Mouse (Mus musculus): ENCODE data around the gene L3mbtl3. TPM values are rescaled to one million over a fixed set of nuclear protein-coding genes. Genes with fewer than 3 reads are reported as not detected.
A peak's percentile ranks its signal among the peaks of the same experiment; 100 is the strongest.

L3mbtl3 gene
- total and polyA plus RNA-seq, 3 experiments: 11.8 to 19.5 (median 18.0) TPM

DNA sequence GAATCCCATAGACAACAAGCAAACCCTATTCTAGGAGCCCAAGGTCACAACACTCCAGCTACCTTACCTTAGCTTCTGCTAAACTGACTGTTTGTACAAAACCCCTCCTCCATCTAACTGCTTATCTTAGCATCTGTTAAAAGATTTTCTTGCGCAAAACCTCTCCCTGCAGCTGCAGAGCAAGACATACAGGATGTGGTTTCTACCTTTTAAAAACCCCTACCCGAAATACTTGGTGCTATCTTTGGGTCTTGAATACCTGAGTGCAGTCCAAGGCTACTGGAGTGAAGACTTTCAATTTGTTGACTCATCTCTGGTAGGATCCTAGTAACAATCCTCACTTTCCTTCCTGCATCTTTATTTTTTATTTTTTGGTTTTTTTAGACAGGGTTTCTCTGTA is 50.5 kb downstream of the L3mbtl3 start:
- DNase-seq (ENCODE audit: extremely low read depth): peak; percentile 87
- dilution Hi-C loops (cut with MboI; ENCODE audit: extremely low pct_ligation_motif_present, extremely low pct_unique_long_range_greater_than_20kb, low sequenced_read_pairs) (no loop called here), in situ Hi-C loops (cut with MboI; ENCODE audit: low pct_ligation_motif_present, low pct_unique_long_range_greater_than_20kb, low sequenced_read_pairs) (no loop called here)
- no peak for TF ChIP-seq ZC3H11A (IDR thresholded peaks at IDR 0.05; ENCODE audit: low read depth, low read length)
- no peak for TF ChIP-seq POLR2AphosphoS2 (IDR thresholded peaks at IDR 0.05; ENCODE audit: low read depth, low read length)
- TF ChIP-seq MAX (IDR thresholded peaks at IDR 0.05; ENCODE audit: low read length): no peak
- no peak for TF ChIP-seq PAX5 (IDR thresholded peaks at IDR 0.05; ENCODE audit: low read length)
- peak; percentile 98 for TF ChIP-seq MEF2A (IDR thresholded peaks at IDR 0.05; ENCODE audit: borderline replicate concordance, low read depth, low read length)
- TF ChIP-seq MAFK (IDR thresholded peaks at IDR 0.05; ENCODE audit: insufficient replicate concordance, low read length): peak; percentile 70
- no peak for TF ChIP-seq ZKSCAN1 (IDR thresholded peaks at IDR 0.05; ENCODE audit: borderline replicate concordance, low read depth, low read length)
- TF ChIP-seq CHD2 (IDR thresholded peaks at IDR 0.05; ENCODE audit: low read length): peak; percentile 82
- TF ChIP-seq POLR2A (IDR thresholded peaks at IDR 0.05; ENCODE audit: low read depth, low read length): peak; percentile 38; the same call in 1 of the 2 replicates
- peak; percentile 41; the same call in 1 of the 2 replicates for TF ChIP-seq TBP (conservative IDR thresholded peaks at IDR 0.05; ENCODE audit: low read depth, low read length)
- peak; percentile 42; the same call in 1 of the 2 replicates for TF ChIP-seq MYC (IDR thresholded peaks at IDR 0.05; ENCODE audit: low read depth, low read length)
- TF ChIP-seq GABPA (IDR thresholded peaks at IDR 0.05; ENCODE audit: insufficient replicate concordance, low read depth, low read length): no peak
- TF ChIP-seq ZNF384 (IDR thresholded peaks at IDR 0.05; ENCODE audit: low read depth, low read length): no peak
- TF ChIP-seq MAZ (IDR thresholded peaks at IDR 0.05; ENCODE audit: low read depth, low read length): no peak
- no peak for TF ChIP-seq ZMIZ1 (IDR thresholded peaks at IDR 0.05; ENCODE audit: low read depth, low read length)
- peak; percentile 54 for TF ChIP-seq JUN (IDR thresholded peaks at IDR 0.05; ENCODE audit: insufficient read depth, low read depth, low read length)
- TF ChIP-seq MXI1 (IDR thresholded peaks at IDR 0.05; ENCODE audit: low read depth, low read length): no peak
- peak; percentile 72 for TF ChIP-seq BHLHE40 (IDR thresholded peaks at IDR 0.05; ENCODE audit: low read depth, low read length)
- TF ChIP-seq HCFC1 (IDR thresholded peaks at IDR 0.05; ENCODE audit: low read depth, low read length): no peak
- no peak; the same call in 1 of the 2 replicates for TF ChIP-seq NRF1 (IDR thresholded peaks at IDR 0.05; ENCODE audit: low read depth, low read length)
- TF ChIP-seq TCF12 (IDR thresholded peaks at IDR 0.05; ENCODE audit: low read depth, low read length): peak; percentile 91
- no peak for TF ChIP-seq NELFE (IDR thresholded peaks at IDR 0.05; ENCODE audit: low read depth, low read length)
- TF ChIP-seq JUND (conservative IDR thresholded peaks at IDR 0.05; ENCODE audit: low read depth, low read length): peak; percentile 53
- TF ChIP-seq SIN3A (IDR thresholded peaks at IDR 0.05; ENCODE audit: low read length): peak; percentile 82
- no peak for TF ChIP-seq CHD1 (IDR thresholded peaks at IDR 0.05; ENCODE audit: low read depth, low read length)
- peak; percentile 80 for TF ChIP-seq IRF4 (IDR thresholded peaks at IDR 0.05; ENCODE audit: low read depth, low read length)
- no peak for TF ChIP-seq USF2 (conservative IDR thresholded peaks at IDR 0.05; ENCODE audit: low read depth, low read length)
- TF ChIP-seq E2F4 (IDR thresholded peaks at IDR 0.05; ENCODE audit: insufficient replicate concordance, low read depth, low read length): no peak
- TF ChIP-seq ETS1 (conservative IDR thresholded peaks at IDR 0.05; ENCODE audit: low read depth, low read length): peak; percentile 89
- no peak for TF ChIP-seq USF1 (IDR thresholded peaks at IDR 0.05; ENCODE audit: low read depth, low read length)
- TF ChIP-seq EP300 (IDR thresholded peaks at IDR 0.05; ENCODE audit: low read length): peak; percentile 95
- TF ChIP-seq RAD21 (IDR thresholded peaks at IDR 0.05; ENCODE audit: low read depth, low read length): no peak
- TF ChIP-seq ELF1 (IDR thresholded peaks at IDR 0.05; ENCODE audit: low read depth, low read length): no peak
- TF ChIP-seq CTCF (conservative IDR thresholded peaks at IDR 0.05 in 1 of 2, IDR thresholded peaks at IDR 0.05 in 1 of 2; ENCODE audit: low read depth in 2 of 2, low read length in 2 of 2): no peak
- TF ChIP-seq UBTF (IDR thresholded peaks at IDR 0.05; ENCODE audit: low read depth, low read length): no peak
- no peak for TF ChIP-seq KAT2A (IDR thresholded peaks at IDR 0.05; ENCODE audit: insufficient replicate concordance, low read length)
- TF ChIP-seq RCOR1 (conservative IDR thresholded peaks at IDR 0.05; ENCODE audit: low read depth, low read length): no peak; the same call in 1 of the 2 replicates
- TF ChIP-seq SMC3 (IDR thresholded peaks at IDR 0.05; ENCODE audit: low read depth, low read length): no peak
- Histone ChIP-seq H3K27ac (ENCODE audit: insufficient read depth, low read depth) (peak overlapping the region; percentile 68; the same call in 1 of the 2 replicates), H3K4me1 (ENCODE audit: control insufficient read depth in 1 of 2, insufficient read depth in 2 of 2) (peaks cover 17 to 68% of the 10 kb centered on the region in 2 experiments), H3K79me2 (replicated peaks; ENCODE audit: control insufficient read depth, extremely low read depth, insufficient read depth, poor library complexity, severe bottlenecking) (no peaks in the 10 kb centered on the region; the same call in 1 of the 2 replicates), H3K4me2 (ENCODE audit: insufficient read depth, low read depth, poor library complexity, severe bottlenecking) (peak overlapping the region; percentile 46; the same call in 1 of the 2 replicates), H3K9me3 (replicated peaks; ENCODE audit: low read length) (no peaks in the 10 kb centered on the region), H3K27me3 (replicated peaks) (no peaks in the 10 kb centered on the region), H3K36me3 (replicated peaks in 1 of 2; ENCODE audit: control insufficient read depth in 1 of 2, insufficient read depth in 1 of 2, low read length in 1 of 2) (peaks cover 17 to 46% of the 10 kb centered on the region in 2 experiments), H3K4me3 (replicated peaks in 1 of 3; ENCODE audit: low read depth in 2 of 3, low read length in 2 of 3, poor library complexity in 1 of 3) (no peak overlapping the region), H3K9ac (ENCODE audit: insufficient read depth, low read depth) (0 out of 2 replicates have a peak overlapping the region, but pooled peaks have one; percentile 29)
